Mouse (Mus musculus) ES-Bruce4 (cell line): Measurements from ENCODE around the gene Lamp2. TPM values are rescaled to one million over a fixed set of nuclear protein-coding genes. Genes with fewer than 3 reads are reported as not detected.

Experiments
- H3K27ac ChIP-seq: 2 replicates; pipeline ENCODE4 v1.5.1; 2012; ENCODE audit warnings: low read length, inconsistent platforms; ENCODE audit not compliant: insufficient read depth
- H3K27me3 ChIP-seq: 2 replicates; pipeline ENCODE4 v1.6.1; 2012; ENCODE audit warnings: mild to moderate bottlenecking, low read length, inconsistent platforms; ENCODE audit not compliant: control insufficient read depth, poor library complexity, insufficient read depth, severe bottlenecking
- H3K36me3 ChIP-seq: 2 replicates; pipeline ENCODE4 v1.6.1; 2012; ENCODE audit warnings: inconsistent platforms, mild to moderate bottlenecking, low read length, moderate library complexity; ENCODE audit not compliant: control insufficient read depth, poor library complexity, insufficient read depth, severe bottlenecking
- H3K4me1 ChIP-seq: one replicate; pipeline ENCODE4 v1.8.1; 2011; ENCODE audit warnings: low read length; ENCODE audit not compliant: control insufficient read depth, insufficient read depth
- H3K4me3 ChIP-seq: 2 replicates; pipeline ENCODE4 v1.5.1; 2011; ENCODE audit warnings: low read depth, mild to moderate bottlenecking, low read length
- H3K9ac ChIP-seq: 2 replicates; pipeline ENCODE4 v1.6.1; 2012; ENCODE audit warnings: low read depth, mild to moderate bottlenecking, inconsistent platforms; ENCODE audit not compliant: poor library complexity, severe bottlenecking
- H3K9me3 ChIP-seq: replicated peaks from 2 replicates; pipeline ENCODE4 v1.6.1; 2012; ENCODE audit warnings: mild to moderate bottlenecking, low read length, inconsistent platforms; ENCODE audit not compliant: control insufficient read depth, poor library complexity, insufficient read depth, severe bottlenecking
- CTCF ChIP-seq: IDR thresholded peaks from one replicate; pipeline ENCODE4 v1.8.1; 2011; ENCODE audit warnings: low read depth, low read length
- EP300 ChIP-seq: IDR thresholded peaks from 2 replicates; pipeline ENCODE4 v1.6.1; 2011; ENCODE audit warnings: low read depth, low read length; ENCODE audit not compliant: insufficient read depth
- POLR2A ChIP-seq: IDR thresholded peaks from one replicate; pipeline ENCODE4 v1.8.1; 2011; ENCODE audit warnings: low read length; ENCODE audit not compliant: insufficient read depth
- polyA plus RNA-seq: library from polyadenylated mRNA; stranded (reverse); fragments of >200 nt; gene quantifications from 2 replicates; pipeline ENCODE4 v1.2.4, GENCODE M21; 2011; ENCODE audit warnings: low read depth; ENCODE audit not compliant: missing spikeins, insufficient read depth, insufficient read length

Gene Lamp2
- polyA plus RNA-seq, 1 experiment = 93.2 TPM

- Histone ChIP-seq H3K9me3 (no peaks in the 10 kb centered on the region), H3K9ac (no peak overlapping the region), H3K4me1 (no peaks in the 10 kb centered on the region), H3K27me3 (no peaks in the 10 kb centered on the region), H3K36me3 (no peaks in the 10 kb centered on the region), H3K27ac (no peak overlapping the region), H3K4me3 (no peak overlapping the region)
- TF ChIP-seq EP300 (no peak), POLR2A (no peak), CTCF (no peak)
Measured at GRCm38 (mm10) chrX:38362016-38362415, 94.2 kb downstream of the Lamp2 start.

Other genes with a start within 250 kb of the Lamp2 start
- gene Tmem255a, start 204.0 kb downstream of the Lamp2 start, polyA plus RNA-seq = not detected in 2 replicates
- gene Atp1b4, start 140.3 kb downstream of the Lamp2 start, polyA plus RNA-seq = not detected in 2 replicates
- gene Cul4b, start 119.7 kb upstream of the Lamp2 start, polyA plus RNA-seq = 530 and 557 TPM in 2 replicates
- 153 and 160 TPM in 2 replicates for gene Mcts1, start 144.1 kb upstream of the Lamp2 start, polyA plus RNA-seq
- gene C1galt1c1, start 178.6 kb upstream of the Lamp2 start, polyA plus RNA-seq = 18.6 and 20.0 TPM in 2 replicates